Mouse (Mus musculus): ENCODE measurements around the gene Ptpn4.

Gene Ptpn4

DNA sequence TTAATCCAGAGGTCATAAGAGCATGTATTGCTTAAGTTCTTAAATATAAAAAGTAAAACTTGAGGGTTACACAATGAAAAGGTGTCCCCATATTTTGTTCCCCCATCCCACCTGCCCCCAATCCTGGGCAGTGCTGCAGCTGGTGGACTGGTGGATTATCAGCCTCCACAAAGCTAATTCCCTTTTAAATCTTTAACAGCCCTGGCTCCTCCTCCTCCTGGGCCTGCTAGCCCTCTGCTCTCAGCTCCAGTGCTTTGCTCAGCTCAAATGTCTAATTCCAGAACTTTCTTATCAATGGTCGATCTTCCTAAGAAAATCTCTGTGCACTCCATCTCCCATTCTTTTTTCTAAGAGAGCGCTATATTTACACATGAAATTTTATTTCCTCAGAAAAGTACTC, 191.1 kb downstream of the Ptpn4 start:
- DNase-seq (ENCODE audit: extremely low spot score, low read depth, low spot score) = no peak

DNA sequence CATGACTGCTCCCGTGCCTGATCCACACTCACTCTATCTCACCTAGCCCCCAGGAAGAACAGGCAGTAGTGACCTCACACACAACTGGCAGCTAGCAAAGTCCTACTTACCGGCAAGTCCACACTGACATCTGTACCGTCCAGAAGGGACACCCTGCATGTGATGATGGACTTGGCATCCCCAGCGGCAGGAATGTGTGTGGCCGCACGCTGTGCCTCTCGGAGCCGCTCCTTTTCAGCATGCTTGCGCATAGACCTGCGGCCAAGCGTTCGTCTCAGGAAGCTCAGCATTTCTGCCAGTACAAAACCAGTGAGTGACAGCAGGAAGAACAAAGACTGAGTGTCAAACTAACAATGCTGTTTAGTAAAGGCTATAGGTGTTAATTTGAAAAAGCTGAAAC, 195.0 kb downstream of the Ptpn4 start:
- no peak for DNase-seq (ENCODE audit: extremely low spot score, low read depth, low spot score)

DNA sequence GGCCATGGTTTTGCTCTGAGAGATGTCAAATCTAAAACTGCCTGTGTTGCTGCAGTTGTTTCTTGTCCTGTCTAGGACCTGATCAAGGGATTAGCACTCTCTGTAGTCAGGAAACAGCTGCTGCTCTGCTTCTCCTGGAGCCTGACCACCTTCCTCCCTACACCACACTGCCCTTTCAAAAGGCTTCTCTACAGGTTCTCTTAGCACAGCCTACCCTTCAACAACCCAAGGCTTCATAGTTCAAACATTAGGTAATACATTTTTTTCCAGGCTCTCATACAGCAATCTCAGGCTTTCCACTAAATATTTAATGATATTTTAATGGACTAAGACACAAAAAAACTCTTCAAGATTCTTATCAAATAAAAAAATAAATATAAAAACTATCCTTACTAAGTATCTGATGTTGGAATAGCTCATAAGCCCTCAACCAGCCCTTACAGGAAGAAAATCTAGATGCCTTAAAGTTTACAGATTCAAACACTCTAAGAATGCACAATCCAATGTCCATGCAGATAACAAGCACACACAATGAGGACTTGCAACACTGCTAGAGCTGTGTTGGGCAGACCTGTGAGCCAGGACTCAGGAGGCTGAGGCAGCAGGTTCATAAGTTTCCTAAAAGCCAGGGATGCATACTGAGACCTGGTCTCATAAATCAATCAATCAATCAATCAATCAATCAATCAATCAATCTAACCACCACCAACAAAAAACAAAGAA, 196.2 kb downstream of the Ptpn4 start:
- no peak for DNase-seq (ENCODE audit: extremely low spot score, low read depth, low spot score)

DNA sequence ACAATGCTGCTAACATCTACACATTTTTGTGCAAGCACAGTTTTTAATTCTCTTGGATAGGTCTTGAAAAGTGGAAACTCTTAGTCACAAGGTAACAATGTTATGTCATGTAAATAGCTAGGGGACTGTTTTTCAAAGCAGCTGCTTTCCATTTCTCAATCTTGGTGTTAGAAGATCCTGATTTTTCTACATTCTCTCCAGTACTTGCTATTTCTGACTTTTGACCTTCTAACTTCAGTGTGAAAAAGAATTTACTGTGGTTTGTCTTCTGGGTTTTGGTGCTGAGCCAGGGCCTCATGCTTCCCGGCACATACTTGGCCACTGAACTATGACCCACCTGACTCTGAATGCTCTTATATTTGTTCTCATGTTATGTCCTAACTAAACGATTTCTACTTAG, 197.4 kb downstream of the Ptpn4 start:
- DNase-seq (ENCODE audit: extremely low spot score, low read depth, low spot score) = no peak

DNA sequence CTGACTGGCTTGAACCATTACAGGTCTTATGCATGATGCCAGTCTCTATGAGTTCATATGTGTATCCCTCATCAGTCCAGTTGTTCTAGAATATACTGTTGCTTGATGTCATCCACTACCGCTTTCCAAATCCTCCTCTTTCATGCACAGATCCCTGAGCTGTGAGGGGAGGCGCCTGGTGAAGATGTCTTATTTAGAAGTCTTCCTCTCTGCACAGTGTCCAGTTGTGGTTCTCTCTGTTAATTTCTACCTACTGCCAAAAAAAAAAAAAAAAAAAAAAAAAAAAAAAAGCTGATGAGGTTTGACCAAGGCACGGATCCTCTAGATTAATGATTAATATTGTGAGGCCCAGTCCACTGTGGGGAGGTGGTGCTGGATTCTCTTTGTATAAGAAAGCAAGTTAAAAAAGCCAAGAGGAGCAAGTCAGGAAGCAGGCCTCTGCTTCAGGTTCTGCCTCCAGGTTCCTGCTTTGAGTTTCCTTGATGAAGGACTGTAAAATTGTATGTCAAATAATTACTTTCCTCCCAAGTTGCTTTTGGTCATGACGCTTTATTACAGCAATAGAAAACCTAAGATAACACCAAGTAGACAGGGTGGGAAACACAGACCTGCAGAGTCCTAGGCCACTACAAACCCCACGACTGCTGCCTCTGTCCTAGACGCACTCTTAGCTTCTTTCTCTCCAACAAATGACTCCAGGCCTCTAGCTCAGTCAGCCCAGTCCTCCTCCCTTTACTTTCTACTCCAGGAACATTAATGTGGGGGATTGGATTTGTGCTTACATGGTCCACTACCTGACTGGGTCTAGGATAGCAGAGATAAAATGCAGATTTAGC, 200.0 kb downstream of the Ptpn4 start:
- no peak for DNase-seq (ENCODE audit: extremely low spot score, low read depth, low spot score)

DNA sequence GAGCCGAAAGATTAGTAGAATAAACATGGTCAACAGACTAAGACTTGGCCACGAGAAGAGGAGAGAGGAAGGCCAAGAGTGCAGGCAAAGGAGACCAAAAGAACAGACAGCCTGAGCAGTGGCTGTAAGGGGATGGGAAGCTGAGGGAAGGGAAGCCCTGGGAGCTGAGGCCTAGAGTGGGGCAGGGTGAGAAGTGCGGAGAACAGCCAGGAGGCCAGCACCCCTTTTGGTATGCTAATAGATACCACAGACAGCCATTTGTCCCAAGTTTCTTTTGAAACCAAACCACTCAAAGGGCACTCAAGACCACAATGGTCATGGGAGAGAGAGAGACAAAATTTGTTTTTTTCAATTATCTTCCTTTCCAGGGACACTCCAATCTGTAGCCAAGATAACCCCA, 202.7 kb downstream of the Ptpn4 start:
- no peak for DNase-seq (ENCODE audit: extremely low spot score, low read depth, low spot score)

DNA sequence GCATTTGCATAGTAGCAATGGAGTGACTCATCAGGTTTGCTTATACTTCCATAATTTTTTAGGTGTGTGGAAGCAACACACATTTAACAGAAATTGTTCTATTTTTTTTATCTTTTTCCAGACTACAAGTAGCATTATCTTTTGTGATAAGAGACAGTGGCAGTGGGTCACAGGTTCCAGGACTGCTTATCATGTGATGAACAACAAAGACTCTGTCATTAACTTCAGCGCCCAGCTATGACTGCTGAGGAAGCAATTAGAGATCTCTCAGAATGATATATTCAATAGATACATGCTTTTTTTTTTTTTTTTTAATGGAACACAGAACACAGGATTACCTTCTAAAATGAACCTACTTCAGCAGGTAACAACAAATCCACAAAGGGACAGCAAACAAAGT, 207.0 kb downstream of the Ptpn4 start:
- no peak for DNase-seq (ENCODE audit: extremely low spot score, low read depth, low spot score)

DNA sequence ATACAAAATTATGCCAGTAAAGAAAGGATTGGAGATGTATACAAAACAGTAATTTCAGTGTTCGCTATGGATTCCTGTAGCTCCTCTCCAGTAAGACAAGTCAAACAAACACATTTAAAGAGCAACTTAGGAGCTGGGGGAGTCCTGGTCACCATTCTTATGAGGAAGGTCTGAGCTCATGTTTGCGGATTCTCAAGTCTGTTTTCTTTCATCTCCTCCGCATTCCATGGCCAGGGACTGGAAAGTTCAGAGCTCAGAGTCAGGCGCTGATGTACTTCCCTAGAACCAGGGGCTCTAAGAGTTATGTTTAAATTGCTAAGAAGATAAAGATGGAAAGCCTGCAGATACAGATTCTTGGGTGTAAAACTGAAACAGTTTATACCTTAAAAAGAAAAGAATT, 210.6 kb downstream of the Ptpn4 start:
- no peak for DNase-seq (ENCODE audit: extremely low spot score, low read depth, low spot score)

DNA sequence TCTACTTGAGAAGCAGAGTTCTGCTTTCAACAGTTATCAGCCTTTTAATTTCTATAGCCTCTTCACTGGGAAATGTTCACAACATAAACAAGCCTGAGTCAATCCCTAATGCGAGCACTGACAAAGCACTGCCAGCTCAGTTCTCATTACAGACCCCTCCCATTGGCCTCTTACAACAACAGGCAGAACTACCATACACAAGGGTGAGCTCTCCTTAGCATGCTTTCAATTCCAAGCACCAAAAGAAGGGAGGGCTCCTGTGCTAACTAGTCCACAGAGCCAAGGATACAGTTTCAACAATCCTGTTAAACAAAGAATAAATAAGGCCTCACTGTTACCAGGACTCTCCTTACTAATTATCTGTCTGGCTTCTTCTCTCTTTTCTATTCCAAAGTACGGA, 213.0 kb downstream of the Ptpn4 start:
- no peak for DNase-seq (ENCODE audit: extremely low spot score, low read depth, low spot score)

DNA sequence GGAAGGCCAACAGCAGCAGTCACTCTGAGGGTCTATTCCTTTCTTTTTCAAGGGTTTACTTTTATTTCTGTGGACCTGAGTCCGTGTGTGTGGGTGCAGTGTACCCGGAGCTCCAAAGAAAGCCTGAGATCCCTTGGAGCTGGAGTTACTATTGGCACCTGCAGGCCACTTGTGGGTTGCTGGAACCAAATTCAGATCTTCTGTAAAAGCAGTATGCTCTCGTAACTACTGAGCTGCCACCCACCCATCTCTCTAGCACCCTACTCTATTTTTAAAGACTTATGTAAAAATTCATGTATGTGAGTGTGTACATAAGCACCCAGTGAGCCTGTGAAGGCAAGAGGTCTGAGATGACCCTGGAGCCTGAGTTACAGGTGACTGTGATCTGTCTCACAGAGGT, 232.0 kb downstream of the Ptpn4 start:
- no peak for DNase-seq (ENCODE audit: extremely low spot score, low read depth, low spot score)

Data from hindlimb bud, embryonic 11.5 days (tissue).